Mouse (Mus musculus): ENCODE measurements at regions not wholly inside any gene's neighbourhood (a gene's known extent, or its start where the extent isn't known, plus 50 kb on each side); places are given as distances from the start of the nearest gene placed in this dataset.

GRCm38 (mm10) chr1:120846146-120846545 lies 243.9 kb downstream of the En1 start:
- H3K9ac ChIP-seq = no peak overlapping the region
- no peak overlapping the region for H3K4me3 ChIP-seq (replicated peaks)
- H3K36me3 ChIP-seq = no peaks in the 10 kb centered on the region
- no peak for ATAC-seq
- H3K9me3 ChIP-seq = no peaks in the 10 kb centered on the region
- no peak overlapping the region for H3K27ac ChIP-seq
- H3K4me2 ChIP-seq (replicated peaks) = no peak overlapping the region
- 73% methylated on average over 2 of the region's 2 CpGs for WGBS
- H3K4me1 ChIP-seq (replicated peaks) = no peaks in the 10 kb centered on the region
- no peaks in the 10 kb centered on the region for H3K27me3 ChIP-seq (replicated peaks)

GRCm38 (mm10) chr1:120851860-120852503 lies 249.8 kb downstream of the En1 start:
- 57% methylated on average over 6 of the region's 6 CpGs for WGBS
- Histone ChIP-seq H3K9me3 (no peaks in the 10 kb centered on the region), H3K27ac (no peak overlapping the region), H3K9ac (no peak overlapping the region), H3K27me3 (replicated peaks) (no peaks in the 10 kb centered on the region), H3K4me3 (replicated peaks) (no peak overlapping the region), H3K36me3 (no peaks in the 10 kb centered on the region), H3K4me2 (replicated peaks) (no peak overlapping the region), H3K4me1 (replicated peaks) (no peaks in the 10 kb centered on the region)
- no peak for ATAC-seq

GRCm38 (mm10) chr1:120857566-120857965 lies 255.3 kb downstream of the En1 start:
- WGBS = 43% methylated on average over 5 of the region's 5 CpGs
- H3K4me1 ChIP-seq (replicated peaks) = no peaks in the 10 kb centered on the region

GRCm38 (mm10) chr1:120859546-120859945 lies 257.3 kb downstream of the En1 start:
- Histone ChIP-seq H3K36me3 (no peaks in the 10 kb centered on the region), H3K27ac (no peak overlapping the region), H3K4me3 (replicated peaks) (no peak overlapping the region), H3K4me2 (replicated peaks) (no peak overlapping the region), H3K4me1 (replicated peaks) (no peaks in the 10 kb centered on the region), H3K9ac (no peak overlapping the region), H3K9me3 (no peaks in the 10 kb centered on the region), H3K27me3 (replicated peaks) (no peaks in the 10 kb centered on the region)
- WGBS = 37% methylated on average over 5 of the region's 5 CpGs
- no peak for ATAC-seq

More at GRCm38 (mm10) chr1:120857566-120857965, 255.3 kb downstream of the En1 start:
- Histone ChIP-seq H3K9me3 (no peaks in the 10 kb centered on the region), H3K4me3 (replicated peaks) (no peak overlapping the region), H3K36me3 (no peaks in the 10 kb centered on the region), H3K27me3 (replicated peaks) (no peaks in the 10 kb centered on the region), H3K4me2 (replicated peaks) (no peak overlapping the region), H3K9ac (no peak overlapping the region), H3K27ac (no peak overlapping the region)
- ATAC-seq = no peak

- no peaks in the 10 kb centered on the region for H3K9me3 ChIP-seq
Observed at GRCm38 (mm10) chr1:120872554-120872953, 270.3 kb downstream of the En1 start.

GRCm38 (mm10) chr1:120882959-120883549 lies 280.8 kb downstream of the En1 start:
- no peaks in the 10 kb centered on the region for H3K27me3 ChIP-seq (replicated peaks)

More at GRCm38 (mm10) chr1:120872554-120872953, 270.3 kb downstream of the En1 start:
- WGBS = 69% methylated on average over 7 of the region's 7 CpGs
- Histone ChIP-seq H3K9ac (no peak overlapping the region), H3K4me2 (replicated peaks) (no peak overlapping the region), H3K4me3 (replicated peaks) (no peak overlapping the region), H3K27me3 (replicated peaks) (no peaks in the 10 kb centered on the region), H3K27ac (no peak overlapping the region), H3K36me3 (no peaks in the 10 kb centered on the region), H3K4me1 (replicated peaks) (no peaks in the 10 kb centered on the region)
- no peak for ATAC-seq

GRCm38 (mm10) chr1:120883632-120884031 lies 281.4 kb downstream of the En1 start:
- Histone ChIP-seq H3K36me3 (no peaks in the 10 kb centered on the region), H3K4me1 (replicated peaks) (no peaks in the 10 kb centered on the region), H3K9ac (no peak overlapping the region), H3K27ac (no peak overlapping the region), H3K4me2 (replicated peaks) (no peak overlapping the region), H3K4me3 (replicated peaks) (no peak overlapping the region), H3K9me3 (no peaks in the 10 kb centered on the region), H3K27me3 (replicated peaks) (no peaks in the 10 kb centered on the region)
- ATAC-seq = no peak
- 83% methylated on average over 9 of the region's 9 CpGs for WGBS

More at GRCm38 (mm10) chr1:120882959-120883549, 280.8 kb downstream of the En1 start:
- no peaks in the 10 kb centered on the region for H3K4me1 ChIP-seq (replicated peaks)
- H3K36me3 ChIP-seq = no peaks in the 10 kb centered on the region
- H3K9me3 ChIP-seq = no peaks in the 10 kb centered on the region
- WGBS = 87% methylated on average over 10 of the region's 10 CpGs
- ATAC-seq = no peak
- H3K27ac ChIP-seq = no peak overlapping the region
- no peak overlapping the region for H3K9ac ChIP-seq
- H3K4me2 ChIP-seq (replicated peaks) = no peak overlapping the region
- no peak overlapping the region for H3K4me3 ChIP-seq (replicated peaks)

- Histone ChIP-seq H3K4me2 (replicated peaks) (no peak overlapping the region), H3K27ac (no peak overlapping the region), H3K4me3 (replicated peaks) (no peak overlapping the region), H3K9me3 (no peaks in the 10 kb centered on the region), H3K27me3 (replicated peaks) (no peaks in the 10 kb centered on the region), H3K36me3 (no peaks in the 10 kb centered on the region), H3K4me1 (replicated peaks) (no peaks in the 10 kb centered on the region), H3K9ac (no peak overlapping the region)
- no peak for ATAC-seq
- whole genome bisulfite sequencing = 40% methylated on average over 6 of the region's 6 CpGs
Observed at GRCm38 (mm10) chr1:120910801-120911200, 308.6 kb downstream of the En1 start.

- Histone ChIP-seq H3K4me3 (replicated peaks) (no peak overlapping the region), H3K4me2 (replicated peaks) (no peak overlapping the region), H3K9ac (no peak overlapping the region), H3K27me3 (replicated peaks) (no peaks in the 10 kb centered on the region), H3K27ac (no peak overlapping the region), H3K36me3 (no peaks in the 10 kb centered on the region), H3K4me1 (replicated peaks) (no peaks in the 10 kb centered on the region), H3K9me3 (no peaks in the 10 kb centered on the region)
- 66% methylated on average over 8 of the region's 8 CpGs for WGBS
- no peak for ATAC-seq
Observed at GRCm38 (mm10) chr1:120911962-120912670, 309.9 kb downstream of the En1 start.

- H3K36me3 ChIP-seq = no peaks in the 10 kb centered on the region
- no peak overlapping the region for H3K4me2 ChIP-seq (replicated peaks)
- WGBS = 70% methylated on average over 3 of the region's 3 CpGs
- no peak overlapping the region for H3K9ac ChIP-seq
- H3K9me3 ChIP-seq = no peaks in the 10 kb centered on the region
- ATAC-seq = no peak
- no peaks in the 10 kb centered on the region for H3K4me1 ChIP-seq (replicated peaks)
- no peak overlapping the region for H3K27ac ChIP-seq
- H3K27me3 ChIP-seq (replicated peaks) = no peaks in the 10 kb centered on the region
- no peak overlapping the region for H3K4me3 ChIP-seq (replicated peaks)
Observed at GRCm38 (mm10) chr1:120921540-120921939, 319.3 kb downstream of the En1 start.

- no peak overlapping the region for H3K4me2 ChIP-seq (replicated peaks)
- 79% methylated on average over 3 of the region's 3 CpGs for WGBS
- no peaks in the 10 kb centered on the region for H3K27me3 ChIP-seq (replicated peaks)
- H3K4me1 ChIP-seq (replicated peaks) = no peaks in the 10 kb centered on the region
- H3K4me3 ChIP-seq (replicated peaks) = no peak overlapping the region
- no peak overlapping the region for H3K27ac ChIP-seq
- H3K36me3 ChIP-seq = no peaks in the 10 kb centered on the region
- no peak overlapping the region for H3K9ac ChIP-seq
- ATAC-seq = no peak
- H3K9me3 ChIP-seq = no peaks in the 10 kb centered on the region
Observed at GRCm38 (mm10) chr1:120925271-120925670, 323.1 kb downstream of the En1 start.

- Histone ChIP-seq H3K36me3 (no peaks in the 10 kb centered on the region), H3K27me3 (replicated peaks) (no peaks in the 10 kb centered on the region), H3K4me2 (replicated peaks) (no peak overlapping the region), H3K27ac (no peak overlapping the region), H3K9me3 (no peaks in the 10 kb centered on the region), H3K4me1 (replicated peaks) (no peaks in the 10 kb centered on the region), H3K4me3 (replicated peaks) (no peak overlapping the region), H3K9ac (no peak overlapping the region)
- no peak for ATAC-seq
- 64% methylated on average over 7 of the region's 7 CpGs for WGBS
Observed at GRCm38 (mm10) chr1:120930141-120930540, 327.9 kb downstream of the En1 start.
